Mouse (Mus musculus) bone marrow, adult 2 months (tissue): ENCODE data around the gene Gorasp1. TPM values are rescaled to one million over a fixed set of nuclear protein-coding genes. Genes with fewer than 3 reads are reported as not detected.

ENCODE experiments used
- H3K27ac ChIP-seq: fragments of 200-500 bp; 2 replicates; pipeline ENCODE4 v1.5.1; 2012; ENCODE audit warnings: low read depth, mild to moderate bottlenecking, control low read depth, inconsistent platforms, low read length; ENCODE audit not compliant: control insufficient read depth, poor library complexity, insufficient read depth
- H3K4me1 ChIP-seq: fragments of 200-500 bp; 2 replicates; pipeline ENCODE4 v1.6.1; 2011; ENCODE audit warnings: low read length; ENCODE audit not compliant: control insufficient read depth, insufficient read depth
- H3K4me3 ChIP-seq: fragments of 200-500 bp; replicated peaks from 2 replicates; pipeline ENCODE3; 2011; ENCODE audit warnings: mild to moderate bottlenecking, low read depth, low read length, control low read depth; ENCODE audit not compliant: control insufficient read depth
- CTCF ChIP-seq: fragments of 200-500 bp; IDR thresholded peaks from 2 replicates; pipeline ENCODE4 v1.5.1; 2011; ENCODE audit warnings: low read length, control low read depth; ENCODE audit not compliant: control insufficient read depth, insufficient read depth
- POLR2A ChIP-seq: fragments of 200-500 bp; IDR thresholded peaks from 2 replicates; pipeline ENCODE4 v1.6.1; 2011; ENCODE audit warnings: low read depth, mild to moderate bottlenecking, control low read depth, low read length, borderline replicate concordance; ENCODE audit not compliant: control insufficient read depth
- WGBS: fragments of 180-500 bp; shearing (Covaris S2); methylation state at CpG from one replicate; pipeline ENCODE4 v1.1.7; 2018; 5-methylcytosine and 5-hydroxymethylcytosine counted together
- polyA plus RNA-seq: library from polyadenylated mRNA; stranded (reverse); fragments of >200 nt; gene quantifications from 2 replicates; pipeline ENCODE4 v1.2.4, GENCODE M21; 2011; ENCODE audit warnings: low replicate concordance; ENCODE audit not compliant: missing spikeins, insufficient read depth, insufficient read length

Gorasp1 gene
- polyA plus RNA-seq, 1 experiment: 4.6 TPM

DNA sequence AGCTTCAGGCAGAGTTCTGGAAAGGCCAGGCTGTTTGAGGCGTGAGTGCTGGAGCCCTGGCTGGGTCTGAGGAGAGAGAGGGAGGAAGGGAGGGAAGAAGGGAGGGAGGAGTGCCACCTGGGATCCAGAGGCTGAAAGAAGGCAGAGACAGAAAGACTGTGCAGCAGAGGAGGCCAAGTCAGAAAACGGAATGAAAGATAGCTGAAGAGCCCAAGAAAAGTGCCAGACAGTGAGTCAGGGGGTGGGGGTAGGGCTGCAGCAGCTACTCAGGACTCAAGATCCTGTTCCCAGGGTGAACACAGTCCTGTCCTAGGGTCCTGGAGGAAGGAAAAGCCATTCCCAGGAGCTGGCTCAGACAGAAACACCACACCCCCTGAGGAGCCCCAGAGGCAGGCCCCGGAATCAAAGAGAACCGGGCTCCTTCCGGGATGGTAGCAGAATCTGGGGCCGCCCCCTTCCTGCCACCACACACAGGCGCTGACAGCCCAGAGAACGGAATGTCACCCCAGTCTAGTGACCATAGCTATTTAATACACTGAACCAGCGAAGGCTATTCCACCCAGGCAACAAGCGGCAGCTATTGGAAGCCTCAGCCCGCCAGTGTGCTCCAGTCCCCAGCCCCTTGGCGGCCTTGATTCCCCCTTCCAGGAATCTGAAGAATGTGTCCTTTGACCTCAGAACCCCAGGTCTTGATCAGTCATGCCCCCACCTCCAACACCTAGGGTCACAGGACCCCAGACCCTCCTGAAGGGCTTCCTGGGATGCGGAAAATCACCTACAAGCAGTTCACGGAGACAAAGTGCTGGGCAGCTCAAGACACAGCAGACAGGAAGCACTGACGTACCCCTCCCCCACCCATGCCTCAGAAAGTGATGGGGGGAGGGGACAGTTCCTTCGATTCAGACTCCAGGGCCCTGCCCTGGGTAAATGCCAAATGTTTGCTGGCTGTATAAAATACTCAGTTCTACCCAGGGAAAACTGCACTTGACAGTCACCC, 44.1 kb upstream of the Gorasp1 start:
- Histone ChIP-seq H3K27ac (peak overlapping the region; percentile 96), H3K4me1 (peaks cover 14% of the 10 kb centered on the region), H3K4me3 (peak overlapping the region; percentile 65)
- WGBS: 2% methylated on average over 16 of the region's 16 CpGs
- TF ChIP-seq CTCF (no peak), POLR2A (peak; percentile 45; the same call in 1 of the 2 replicates)

- no peak overlapping the region for H3K4me3 ChIP-seq
- 6% methylated on average over 4 of the region's 4 CpGs for WGBS
- peak overlapping the region; percentile 96 for H3K27ac ChIP-seq
- TF ChIP-seq POLR2A (no peak), CTCF (no peak)
- H3K4me1 ChIP-seq: peaks cover 14% of the 10 kb centered on the region
These were observed 43.4 kb upstream of the Gorasp1 start for GRCm38 (mm10) chr9:119980770-119981182.

DNA sequence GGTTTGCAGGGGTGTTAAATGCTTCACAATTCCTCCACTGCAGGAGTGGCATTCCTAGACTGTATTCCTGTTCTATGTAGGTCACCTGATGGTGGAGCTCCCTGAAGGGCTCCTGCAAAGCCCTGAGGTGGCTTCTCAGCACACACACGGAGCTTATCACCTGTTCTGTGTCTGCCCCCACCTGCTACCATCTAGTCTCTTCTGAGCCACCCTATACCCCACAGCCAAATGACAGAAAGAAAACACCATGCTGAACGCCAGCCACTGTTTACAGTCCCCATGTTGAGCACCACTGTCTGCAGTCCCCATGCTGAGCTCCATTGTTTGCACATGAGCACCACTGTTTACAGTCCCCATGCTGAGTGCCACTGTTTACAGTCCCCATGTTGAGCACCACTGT, 42.4 kb upstream of the Gorasp1 start:
- WGBS: 52% methylated on average over 2 of the region's 2 CpGs
- Histone ChIP-seq H3K4me3 (no peak overlapping the region), H3K4me1 (peaks cover 14% of the 10 kb centered on the region), H3K27ac (0 out of 2 replicates have a peak overlapping the region, but pooled peaks have one; percentile 2)
- TF ChIP-seq POLR2A: no peak
- no peak for TF ChIP-seq CTCF

DNA sequence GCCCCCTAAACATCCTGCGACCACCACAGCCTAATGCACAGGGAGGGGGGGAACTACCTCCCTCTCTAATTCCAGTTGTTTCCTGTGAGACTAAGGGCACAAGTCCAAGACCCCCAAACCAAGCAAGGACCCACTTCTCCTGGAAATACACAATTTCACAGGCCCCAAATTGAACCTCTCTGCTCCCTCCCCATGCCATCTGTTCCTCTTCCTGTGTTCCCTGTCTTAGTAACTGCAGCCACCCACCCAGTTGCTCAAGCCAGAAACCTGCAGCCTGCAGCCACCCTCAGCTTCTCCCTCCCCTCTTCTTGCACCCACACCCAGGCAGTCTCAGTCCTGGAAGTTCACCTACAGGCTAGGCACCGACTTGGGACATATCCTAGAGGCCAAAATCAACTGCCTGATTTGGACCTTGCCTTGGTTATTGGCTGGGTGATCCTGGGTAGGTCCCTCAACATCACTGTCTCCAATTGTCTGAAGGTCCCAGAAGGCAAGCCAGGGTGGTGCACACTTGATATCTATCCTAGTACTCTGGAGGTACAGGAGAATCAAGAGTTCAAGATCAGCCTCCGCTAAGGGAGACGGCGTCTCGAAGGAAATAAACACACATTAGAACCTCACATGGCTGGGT, 41.6 kb upstream of the Gorasp1 start:
- 45% methylated on average over 6 of the region's 6 CpGs for WGBS
- peak overlapping the region; percentile 78 for H3K27ac ChIP-seq
- peaks cover 14% of the 10 kb centered on the region for H3K4me1 ChIP-seq

DNA sequence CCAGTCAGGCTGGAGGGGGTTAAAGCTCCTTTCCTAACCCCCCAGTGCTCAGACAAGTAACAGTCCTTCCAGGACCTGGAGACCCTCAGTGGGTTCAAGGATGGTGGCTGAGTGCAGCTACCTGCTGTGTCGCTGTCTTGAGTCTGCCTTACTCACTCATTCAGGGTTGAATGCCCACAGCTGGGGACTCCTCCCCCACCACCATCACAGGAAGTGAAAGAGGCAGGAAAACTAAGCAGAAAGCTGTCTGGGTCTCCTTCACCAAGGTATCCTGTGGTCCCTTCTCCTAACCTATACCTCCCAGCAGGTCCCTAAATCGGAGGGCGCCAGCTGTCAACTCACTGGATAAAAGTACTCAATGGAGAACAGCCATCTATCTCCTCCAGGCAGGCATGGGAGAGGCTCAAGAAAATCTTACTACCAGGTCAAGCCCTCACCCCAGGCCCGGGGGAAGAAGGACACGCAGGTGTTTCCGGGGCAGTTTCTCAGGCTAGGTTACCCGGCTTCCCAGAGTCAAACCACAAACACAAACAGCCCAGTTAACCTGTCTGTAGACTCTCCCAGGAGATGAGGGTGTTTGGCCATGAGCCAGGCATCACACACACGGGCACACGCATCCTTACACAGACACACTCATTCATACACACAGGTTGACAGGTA, 40.9 kb upstream of the Gorasp1 start:
- TF ChIP-seq POLR2A (no peak), CTCF (no peak)
- 6% methylated on average over 9 of the region's 9 CpGs for WGBS
- H3K4me3 ChIP-seq: peak overlapping the region; percentile 63
- peak overlapping the region; percentile 78 for H3K27ac ChIP-seq
- peaks cover 14% of the 10 kb centered on the region for H3K4me1 ChIP-seq

More for the DNA sequence above, 41.6 kb upstream of the Gorasp1 start:
- TF ChIP-seq POLR2A: no peak
- TF ChIP-seq CTCF: no peak
- peak overlapping the region; percentile 2 for H3K4me3 ChIP-seq

- H3K27ac ChIP-seq: peak overlapping the region; percentile 78
- H3K4me1 ChIP-seq: peaks cover 14% of the 10 kb centered on the region
- TF ChIP-seq CTCF (no peak), POLR2A (no peak)
- peak overlapping the region; percentile 66 for H3K4me3 ChIP-seq
- WGBS: 7% methylated on average over 5 of the region's 5 CpGs
These were observed 40.2 kb upstream of the Gorasp1 start for GRCm38 (mm10) chr9:119977557-119978060.

GRCm38 (mm10) chr9:119976704-119977556, 39.6 kb upstream of the Gorasp1 start:
- Histone ChIP-seq H3K27ac (peak overlapping the region; percentile 78), H3K4me1 (peaks cover 14% of the 10 kb centered on the region), H3K4me3 (peak overlapping the region; percentile 66)
- WGBS: 3% methylated on average over 17 of the region's 17 CpGs
- TF ChIP-seq POLR2A (no peak), CTCF (no peak)
